Mouse (Mus musculus): Measurements from ENCODE around the gene Wfdc21.

The Wfdc21 gene

GRCm38 (mm10) chr11:83746681-83747080 is at the start of gene Wfdc21:
Gene Wfdc21 (plus strand): TSS chr11:83746940.
- no peak for DNase-seq (ENCODE audit: low spot score in 2 of 2)

GRCm38 (mm10) chr11:83703705-83704104 is 43.0 kb upstream of the Wfdc21 start, which contains the start of gene Wfdc17:
Gene Wfdc17 (plus strand): TSS chr11:83703991.
- no peak for DNase-seq (ENCODE audit: low spot score in 2 of 2)

DNA sequence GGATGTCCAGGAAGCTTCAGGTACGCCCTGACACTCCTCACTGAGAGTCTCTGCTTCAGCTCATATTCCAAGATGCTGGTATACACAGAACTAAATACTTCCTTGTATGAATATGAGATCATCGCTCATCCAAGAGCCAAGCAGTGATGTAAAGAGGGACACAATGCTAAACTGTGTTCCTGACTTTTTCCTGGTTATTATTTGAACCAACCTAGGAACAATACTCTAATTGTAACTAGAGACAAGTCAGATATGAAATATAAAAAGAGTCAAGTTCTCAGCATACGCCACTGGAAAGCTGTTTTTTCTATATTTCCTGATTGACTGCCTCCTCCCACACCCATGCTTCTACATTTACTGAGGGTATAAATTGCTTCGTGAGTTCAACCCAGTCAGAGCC is 38.0 kb upstream of the Wfdc21 start, which contains the start of gene Wfdc18:
Gene Wfdc18, plus strand, starts transcription at position 301 of the 400 bp plus-strand sequence.
- DNase-seq (ENCODE audit: low spot score in 2 of 2): no peak

- no peak for DNase-seq (ENCODE audit: low spot score in 2 of 2)
These were observed 37.1 kb upstream of the Wfdc21 start for GRCm38 (mm10) chr11:83709683-83710082.

DNA sequence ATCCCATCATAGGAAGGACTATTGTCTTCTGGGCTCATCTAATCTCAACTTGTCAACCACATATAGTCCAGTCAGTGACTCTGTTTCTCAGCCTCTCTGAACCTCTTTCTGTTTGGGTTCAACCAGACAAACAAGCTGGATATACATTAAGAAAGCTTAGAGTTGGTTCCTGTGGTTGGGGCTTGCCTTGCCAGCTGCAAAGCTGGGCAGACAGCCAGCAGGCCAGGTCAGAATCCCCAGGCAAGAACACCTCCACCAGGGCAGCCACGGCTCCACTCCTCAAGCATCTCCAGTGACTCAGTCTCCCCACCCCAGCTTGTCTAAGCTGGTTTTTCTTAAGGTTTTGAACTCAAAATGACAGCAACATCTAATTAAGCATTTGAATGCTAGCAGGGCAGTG is 34.1 kb upstream of the Wfdc21 start:
- no peak for DNase-seq (ENCODE audit: low spot score in 2 of 2)

GRCm38 (mm10) chr11:83713925-83714324 is 32.8 kb upstream of the Wfdc21 start:
- DNase-seq (ENCODE audit: low spot score in 2 of 2): no peak

- no peak for DNase-seq (ENCODE audit: low spot score in 2 of 2)
These were observed 29.6 kb upstream of the Wfdc21 start for GRCm38 (mm10) chr11:83717042-83717665.

GRCm38 (mm10) chr11:83720766-83721165 is 26.0 kb upstream of the Wfdc21 start:
- no peak for DNase-seq (ENCODE audit: low spot score in 2 of 2)

GRCm38 (mm10) chr11:83728757-83729432 is 17.8 kb upstream of the Wfdc21 start:
- no peak for DNase-seq (ENCODE audit: low spot score in 2 of 2)

- no peak for DNase-seq (ENCODE audit: low spot score in 2 of 2)
These were observed 15.6 kb upstream of the Wfdc21 start for GRCm38 (mm10) chr11:83731116-83731515.

DNA sequence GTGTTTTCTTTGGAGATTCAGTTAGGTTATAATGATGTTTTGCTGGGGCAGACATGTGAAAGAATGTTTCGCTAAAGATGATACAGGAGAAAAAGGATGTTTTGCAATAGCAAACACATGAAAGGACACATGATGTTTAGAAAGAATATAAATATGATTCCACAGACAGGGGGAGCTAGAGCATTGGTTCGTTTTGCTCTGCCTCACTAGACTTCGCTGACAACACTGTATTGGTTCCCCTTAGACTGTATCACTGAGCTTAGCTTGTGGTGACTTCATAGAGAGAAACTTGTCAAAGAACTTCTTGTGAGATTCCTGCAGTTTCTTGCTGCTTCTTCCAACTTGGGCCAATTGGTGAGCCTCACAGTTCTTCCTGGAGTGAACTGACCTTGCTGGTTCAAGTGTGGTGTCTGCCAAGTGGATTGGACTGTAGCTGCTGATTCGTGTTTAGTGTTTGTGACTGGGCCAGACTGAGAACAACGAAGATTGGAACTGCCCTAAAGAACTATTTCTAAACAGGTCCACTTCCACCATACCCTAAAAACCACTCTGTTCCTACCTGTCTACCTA is 13.6 kb upstream of the Wfdc21 start:
- DNase-seq (ENCODE audit: low spot score in 2 of 2): no peak

GRCm38 (mm10) chr11:83734215-83734614 is 12.5 kb upstream of the Wfdc21 start:
- DNase-seq (ENCODE audit: low spot score in 2 of 2): no peak

- no peak for DNase-seq (ENCODE audit: low spot score in 2 of 2)
These were observed 10.9 kb upstream of the Wfdc21 start for GRCm38 (mm10) chr11:83735881-83736280.

DNA sequence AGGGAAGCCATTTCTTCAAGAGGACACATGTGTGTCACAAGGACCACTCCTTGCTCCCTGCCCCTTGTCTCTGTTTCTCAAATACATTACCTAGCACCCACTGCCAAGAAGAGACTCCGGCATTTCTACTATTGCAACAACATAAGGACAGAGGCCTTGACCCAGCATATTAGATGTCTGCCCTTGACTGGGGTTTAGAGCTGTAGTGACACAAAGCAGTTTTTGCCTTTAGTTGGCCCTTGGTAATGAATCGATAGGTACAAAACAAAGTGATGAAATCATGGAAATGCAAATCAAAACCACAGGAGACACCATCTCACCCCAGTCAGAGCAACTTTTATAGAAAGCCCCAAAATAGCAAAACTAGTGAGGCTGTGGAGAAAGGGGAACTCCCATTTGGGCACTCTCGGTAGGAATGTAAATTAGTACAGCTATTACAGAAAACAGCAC is 9.6 kb upstream of the Wfdc21 start:
- peak in 1 of 2 experiments; percentile 2 for DNase-seq (ENCODE audit: low spot score in 2 of 2)

GRCm38 (mm10) chr11:83739241-83739640 is 7.5 kb upstream of the Wfdc21 start:
- peak; percentile 59 to 82 for DNase-seq (ENCODE audit: low spot score in 2 of 2)

- DNase-seq (ENCODE audit: low spot score in 2 of 2): no peak
These were observed 6.2 kb upstream of the Wfdc21 start for GRCm38 (mm10) chr11:83740443-83740991.

DNA sequence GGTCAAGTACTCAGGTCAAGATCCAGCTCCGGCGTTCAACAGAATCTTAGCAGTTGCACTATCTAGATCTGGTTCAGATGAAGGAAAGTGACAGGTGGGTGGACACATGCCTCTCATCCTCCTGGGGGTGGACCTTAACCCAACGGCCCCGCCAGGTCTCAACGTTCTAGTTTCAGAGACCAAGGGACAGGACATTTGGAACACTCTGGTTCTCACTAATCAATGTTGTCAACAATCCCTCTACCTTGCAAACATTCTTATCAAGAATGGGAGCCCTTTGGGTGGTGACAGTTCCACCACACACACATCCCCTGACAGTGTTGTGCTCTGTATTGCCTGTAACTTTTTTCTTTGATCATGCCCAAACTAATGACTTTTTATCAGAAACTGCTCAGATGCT is 4.9 kb upstream of the Wfdc21 start:
- no peak for DNase-seq (ENCODE audit: low spot score in 2 of 2)

- DNase-seq (ENCODE audit: low spot score in 2 of 2): peak in 1 of 2 experiments; percentile 29
These were observed 3.9 kb upstream of the Wfdc21 start for GRCm38 (mm10) chr11:83742731-83743355.

DNA sequence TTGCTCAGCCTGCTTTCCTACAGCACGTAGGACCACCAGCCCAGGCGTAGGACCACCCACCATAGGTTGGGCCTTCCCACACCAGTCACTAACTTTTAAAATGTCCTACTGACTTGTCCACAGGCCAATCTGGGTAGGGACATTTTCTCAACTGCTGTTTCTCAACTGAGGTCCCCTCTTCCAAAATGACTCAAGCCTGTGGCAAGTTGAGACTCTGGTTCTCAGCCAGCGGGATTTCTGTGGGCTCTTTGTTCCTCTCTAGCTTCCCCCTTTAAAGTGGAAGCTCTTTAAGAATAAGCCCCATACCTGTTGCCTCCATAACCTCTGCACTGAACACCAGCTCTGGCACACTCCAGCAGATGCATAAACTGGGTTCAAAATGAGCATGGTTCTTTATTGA is 3.2 kb upstream of the Wfdc21 start:
- DNase-seq (ENCODE audit: low spot score in 2 of 2): no peak

DNA sequence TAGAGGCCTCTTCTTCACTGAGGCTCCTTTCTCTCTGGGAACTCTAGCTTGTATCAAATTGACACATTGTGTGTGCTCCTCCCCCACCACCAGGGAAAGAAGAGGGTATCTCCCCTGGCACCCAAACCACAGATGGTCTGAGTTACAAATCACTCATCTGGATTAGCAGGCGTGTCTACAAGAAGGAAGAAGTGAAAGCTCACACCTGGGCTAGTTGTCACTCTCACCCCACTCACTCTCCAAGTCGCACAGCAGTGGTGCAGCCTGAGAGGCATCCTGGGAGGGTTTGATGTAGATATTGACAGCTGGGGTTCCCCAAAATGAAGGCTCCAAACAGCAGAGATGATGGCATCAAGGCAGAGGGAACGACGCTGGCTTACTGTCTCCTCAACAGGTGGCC is 588 bp upstream of the Wfdc21 start:
- peak in 1 of 2 experiments; percentile 66 for DNase-seq (ENCODE audit: low spot score in 2 of 2)

DNA sequence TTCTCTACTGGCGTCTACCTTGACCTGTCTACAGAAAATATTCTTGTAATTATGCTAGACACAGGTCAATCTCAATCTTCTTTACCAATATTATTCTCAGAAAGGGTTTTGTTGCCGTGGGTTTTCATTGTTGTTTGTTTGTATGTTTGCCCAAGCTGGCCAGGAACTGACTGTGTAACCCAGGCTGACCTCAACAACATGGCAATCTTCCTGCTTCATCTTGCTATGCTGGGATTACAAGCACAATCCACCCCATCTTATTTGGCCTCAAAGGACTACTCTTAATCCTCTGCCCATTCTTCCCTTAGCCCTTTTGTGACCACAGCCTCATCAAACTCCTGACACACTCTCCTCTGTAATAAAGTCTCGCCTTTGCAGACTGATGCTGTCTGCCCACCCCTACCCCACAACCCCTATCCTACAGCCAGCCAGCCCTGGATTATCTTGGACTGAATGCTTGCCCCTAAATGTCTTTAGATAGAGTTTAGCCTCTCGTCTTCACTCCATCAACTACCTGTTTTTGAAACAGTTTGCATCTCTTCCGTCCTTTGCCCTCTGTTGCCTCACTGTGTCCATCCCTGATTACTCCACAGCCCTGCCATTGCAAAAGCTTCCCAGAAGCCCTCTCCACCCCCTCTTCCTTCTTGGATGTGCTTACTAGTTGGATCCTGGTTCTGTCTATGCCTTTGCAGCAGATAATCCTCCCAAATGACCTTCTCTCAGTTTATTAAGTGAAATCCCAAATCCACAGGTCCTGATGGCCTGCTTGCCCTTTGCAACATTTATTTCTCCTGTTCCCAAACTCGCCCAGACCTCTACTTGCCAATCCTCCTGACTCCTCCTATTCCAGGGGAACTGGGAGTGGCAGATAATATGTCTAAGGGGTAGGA is 881 bp downstream of the Wfdc21 start:
- no peak for DNase-seq (ENCODE audit: low spot score in 2 of 2)
